Mouse (Mus musculus) heart, postnatal 0 days (tissue): ENCODE data around the gene Syt9. TPM values are rescaled to one million over a fixed set of nuclear protein-coding genes. Genes with fewer than 3 reads are reported as not detected.

Experiments
- ATAC-seq: fragments of 200-750 bp; cut with Nextera tagmentation; 2 replicates; pipeline ENCODE4 v1.8.0; 2017; ENCODE audit warnings: low read depth, moderate number of reproducible peaks, moderate library complexity; ENCODE audit not compliant: insufficient read depth
- DNase-seq: peaks from one replicate; pipeline ENCODE4 v3.0.0-alpha.2; 2016; ENCODE audit warnings: low spot score
- H3K27ac ChIP-seq: fragments of 300-500 bp; sonication (generic); 2 replicates; pipeline ENCODE4 v1.5.1; 2014; ENCODE audit warnings: low read depth, mild to moderate bottlenecking
- H3K27me3 ChIP-seq: fragments of 300-500 bp; sonication (generic); 2 replicates; pipeline ENCODE4 v1.6.1; 2014; ENCODE audit warnings: low read length, mixed read lengths; ENCODE audit not compliant: control insufficient read depth, insufficient read depth
- H3K36me3 ChIP-seq: fragments of 300-500 bp; sonication (generic); replicated peaks from 2 replicates; pipeline ENCODE4 v1.6.1; 2014; ENCODE audit warnings: low read length, mixed read lengths; ENCODE audit not compliant: control insufficient read depth, insufficient read depth
- H3K4me1 ChIP-seq: fragments of 300-500 bp; sonication (generic); 2 replicates; pipeline ENCODE4 v1.6.1; 2014; ENCODE audit warnings: antibody characterized with exemption; ENCODE audit not compliant: control insufficient read depth, insufficient read depth
- H3K4me2 ChIP-seq: fragments of 300-500 bp; sonication (generic); 2 replicates; pipeline ENCODE4 v1.6.1; 2014; ENCODE audit warnings: low read depth, mild to moderate bottlenecking, low read length, moderate library complexity
- H3K4me3 ChIP-seq: fragments of 300-500 bp; sonication (generic); 2 replicates; pipeline ENCODE4 v1.5.1; 2014; ENCODE audit warnings: low read depth, low read length
- H3K9ac ChIP-seq: fragments of 300-500 bp; sonication (generic); replicated peaks from 2 replicates; pipeline ENCODE4 v1.6.1; 2014; ENCODE audit warnings: low read depth, low read length, mixed read lengths
- H3K9me3 ChIP-seq: fragments of 300-500 bp; sonication (generic); replicated peaks from 2 replicates; pipeline ENCODE4 v1.6.1; 2016; ENCODE audit warnings: low read length; ENCODE audit not compliant: control insufficient read depth
- CTCF ChIP-seq: IDR thresholded peaks from 2 replicates; pipeline ENCODE4 v1.5.1; 2016; ENCODE audit warnings: antibody characterized with exemption, control low read depth, low read depth
- EP300 ChIP-seq: IDR thresholded peaks from 2 replicates; pipeline ENCODE4 v1.6.1; 2016; ENCODE audit warnings: antibody characterized with exemption, low read depth
- WGBS: fragments of 180-500 bp; shearing (Covaris S2); extraction: QIAGEN DNeasy Blood & Tissue Kit; methylation state at CpG from one replicate; pipeline ENCODE4 v1.1.7; 2014; 5-methylcytosine and 5-hydroxymethylcytosine counted together
- polyA plus RNA-seq: library from polyadenylated mRNA; unstranded; fragments of >200 nt; fragmentation: Nextera tagmentation; extraction: Ambion mirVana; gene quantifications from 2 replicates; pipeline ENCODE4 v1.2.1, GENCODE M21; 2015
- total RNA-seq: library from RNA; depleted of rRNA; stranded (reverse); fragments of >200 nt; gene quantifications from 2 replicates; pipeline ENCODE4 v1.2.3, GENCODE M21; 2014; ENCODE audit warnings: low replicate concordance

Syt9 gene
- total and polyA plus RNA-seq, 2 experiments from 2014 or later = 0.07 TPM; not detected in 1

DNA sequence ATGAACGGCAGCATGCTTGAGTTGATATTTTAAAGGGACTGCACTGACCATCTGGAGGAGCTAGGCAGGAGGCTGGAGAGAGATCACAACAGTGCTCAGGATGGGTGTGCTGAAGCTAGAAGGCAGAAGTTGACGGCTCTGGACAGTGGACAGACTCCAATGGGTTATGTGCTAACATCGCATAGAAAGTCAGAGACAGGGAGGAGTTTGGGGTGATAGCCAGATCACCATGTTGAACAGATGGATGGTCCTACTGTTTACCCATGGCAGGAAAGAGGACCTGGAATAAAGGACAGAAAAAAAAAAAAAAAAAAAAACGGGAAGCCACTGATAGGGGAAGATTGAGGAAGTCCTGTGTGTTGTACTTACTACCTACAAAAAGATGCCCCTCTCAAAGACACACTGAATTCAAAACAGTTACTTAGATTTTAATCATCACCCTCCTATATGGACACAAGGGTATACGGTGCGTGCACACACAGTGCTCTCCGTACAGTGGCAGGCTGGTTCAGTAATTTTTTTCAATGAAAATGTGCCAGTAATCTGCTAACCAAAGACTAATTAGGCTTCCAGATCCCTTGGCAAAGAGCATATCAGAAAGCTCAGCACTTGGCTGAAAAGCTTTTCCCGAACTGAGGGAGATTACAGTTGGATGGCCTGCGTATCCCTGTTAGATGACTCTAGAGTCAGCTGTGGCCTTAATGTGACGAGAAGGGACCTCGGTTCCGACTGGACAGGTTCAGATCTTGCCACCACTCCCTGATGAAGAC lies 148.9 kb downstream of the Syt9 start:
- no peak for TF ChIP-seq EP300
- TF ChIP-seq CTCF = no peak
- Histone ChIP-seq H3K4me3 (no peak overlapping the region), H3K36me3 (no peaks in the 10 kb centered on the region), H3K4me2 (no peak overlapping the region), H3K27ac (no peak overlapping the region), H3K9ac (no peak overlapping the region), H3K27me3 (no peaks in the 10 kb centered on the region), H3K4me1 (no peaks in the 10 kb centered on the region), H3K9me3 (no peaks in the 10 kb centered on the region)
- DNase-seq = no peak
- ATAC-seq = no peak
- WGBS = 69% methylated on average over 12 of the region's 12 CpGs

DNA sequence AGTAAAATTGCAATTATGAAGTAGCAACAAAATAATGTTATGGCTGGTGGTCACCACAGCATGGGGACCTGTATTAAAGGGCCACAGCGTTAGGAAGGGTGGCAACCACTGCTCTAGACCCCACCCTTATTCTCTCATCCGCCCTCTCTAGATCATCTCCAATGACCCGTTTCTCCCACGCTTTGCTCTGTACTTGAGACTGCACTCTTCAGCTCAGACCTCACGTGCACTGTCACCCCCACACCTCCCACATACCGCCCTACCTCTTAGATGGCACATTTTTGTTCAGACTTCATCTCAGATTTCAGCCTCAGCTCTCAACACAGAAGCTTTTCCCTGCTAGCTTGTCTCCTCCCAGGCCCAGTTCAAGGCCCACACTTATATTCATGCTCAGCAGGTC lies 150.9 kb downstream of the Syt9 start:
- 79% methylated on average over 6 of the region's 6 CpGs for WGBS
- Histone ChIP-seq H3K4me2 (no peak overlapping the region), H3K9ac (no peak overlapping the region), H3K4me1 (no peaks in the 10 kb centered on the region), H3K27me3 (peaks cover 3% of the 10 kb centered on the region; the same call in 1 of the 2 replicates), H3K27ac (no peak overlapping the region), H3K4me3 (no peak overlapping the region), H3K9me3 (no peaks in the 10 kb centered on the region), H3K36me3 (no peaks in the 10 kb centered on the region)
- DNase-seq = no peak
- ATAC-seq = no peak
- no peak for TF ChIP-seq CTCF
- TF ChIP-seq EP300 = no peak

DNA sequence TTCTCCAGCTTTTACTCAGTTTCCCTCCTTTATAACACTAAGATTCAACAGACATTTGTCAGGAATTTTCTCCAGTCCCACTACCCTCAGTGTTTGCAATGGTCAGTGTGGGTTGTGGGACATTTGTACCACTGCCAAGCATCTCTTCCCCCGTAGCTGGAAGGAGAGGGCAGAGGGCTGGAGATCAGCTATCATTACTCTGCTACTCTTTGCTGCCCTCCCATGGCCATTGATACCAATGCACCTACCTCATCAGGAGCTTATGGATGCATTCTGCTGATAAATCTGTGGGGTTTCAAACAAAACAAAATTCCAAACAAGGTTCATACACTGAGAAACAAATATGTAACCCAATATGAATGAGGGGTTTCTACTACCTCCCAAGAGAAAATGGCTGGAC lies 155.8 kb downstream of the Syt9 start:
- Histone ChIP-seq H3K9me3 (no peaks in the 10 kb centered on the region), H3K27me3 (peaks cover 3% of the 10 kb centered on the region; the same call in 1 of the 2 replicates), H3K4me3 (no peak overlapping the region), H3K9ac (no peak overlapping the region), H3K4me2 (no peak overlapping the region), H3K4me1 (no peaks in the 10 kb centered on the region), H3K36me3 (no peaks in the 10 kb centered on the region), H3K27ac (no peak overlapping the region)
- 4% methylated on average over 1 of the region's 1 CpGs for WGBS
- DNase-seq (peak; percentile 17), ATAC-seq (no peak)
- TF ChIP-seq EP300 = no peak
- TF ChIP-seq CTCF = peak; percentile 69

DNA sequence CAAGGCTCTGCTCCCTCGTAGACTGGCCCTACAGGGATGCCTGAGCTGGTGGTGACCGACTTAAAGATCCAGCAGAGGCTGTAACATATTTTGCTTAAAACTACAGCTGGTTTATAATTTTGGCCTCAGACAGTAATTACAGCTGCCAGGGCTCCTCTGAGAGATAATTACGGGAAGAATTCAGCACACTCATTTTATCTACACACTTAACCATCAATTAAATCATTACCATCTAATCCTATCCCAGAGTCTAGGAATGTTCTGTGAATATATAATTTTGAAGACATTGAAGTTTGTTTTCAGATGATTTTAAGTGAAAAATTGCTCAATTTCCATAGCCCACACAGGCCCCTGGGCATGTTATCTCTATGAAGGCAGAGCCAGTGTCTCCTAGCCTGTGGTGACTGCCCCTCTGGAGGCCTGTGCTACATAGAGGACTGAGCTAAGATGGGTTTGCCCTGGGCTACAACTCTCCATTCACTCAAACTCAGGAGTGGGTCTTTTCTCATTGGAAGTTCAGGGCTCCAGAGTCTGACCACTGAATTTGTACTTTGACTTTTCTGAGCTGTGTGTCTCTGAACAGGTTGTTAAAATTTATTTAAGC lies 157.7 kb downstream of the Syt9 start:
- 70% methylated on average over 3 of the region's 3 CpGs for WGBS
- no peak overlapping the region for H3K4me3 ChIP-seq
- H3K36me3 ChIP-seq = no peaks in the 10 kb centered on the region
- H3K4me1 ChIP-seq = no peaks in the 10 kb centered on the region
- ATAC-seq (no peak), DNase-seq (no peak)
- no peak overlapping the region for H3K27ac ChIP-seq
- no peak overlapping the region for H3K4me2 ChIP-seq
- H3K9me3 ChIP-seq = no peaks in the 10 kb centered on the region
- TF ChIP-seq CTCF (no peak), EP300 (no peak)
- peaks cover 3% of the 10 kb centered on the region; the same call in 1 of the 2 replicates for H3K27me3 ChIP-seq
- no peak overlapping the region for H3K9ac ChIP-seq

DNA sequence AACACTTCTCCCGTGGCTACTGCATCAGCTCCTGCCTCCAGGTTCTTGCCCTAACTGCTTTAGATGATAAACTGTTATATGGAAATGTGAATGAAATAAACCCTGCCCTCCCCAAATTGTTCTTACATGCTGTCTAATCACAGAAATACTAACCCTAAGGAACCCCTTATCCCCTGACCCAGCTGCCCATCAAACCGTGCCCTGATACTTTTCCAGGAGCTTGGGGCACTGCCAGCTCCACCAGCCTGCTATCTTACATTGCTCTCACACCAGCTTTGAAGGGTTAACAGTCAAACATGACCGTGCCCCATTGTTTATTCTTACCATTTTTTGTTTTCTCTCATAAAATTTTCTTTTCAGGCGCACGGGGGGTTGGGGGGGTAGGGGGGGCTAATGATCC lies 158.8 kb downstream of the Syt9 start:
- Histone ChIP-seq H3K27me3 (peaks cover 3% of the 10 kb centered on the region; the same call in 1 of the 2 replicates), H3K4me1 (no peaks in the 10 kb centered on the region), H3K36me3 (no peaks in the 10 kb centered on the region), H3K9ac (no peak overlapping the region), H3K4me3 (no peak overlapping the region), H3K4me2 (no peak overlapping the region), H3K9me3 (no peaks in the 10 kb centered on the region), H3K27ac (no peak overlapping the region)
- TF ChIP-seq CTCF = no peak
- no peak for TF ChIP-seq EP300
- ATAC-seq (no peak), DNase-seq (no peak)
- 55% methylated on average over 5 of the region's 5 CpGs for WGBS
